Mouse (Mus musculus) urinary bladder, adult 2 months (tissue): ENCODE data around the gene Atp6v1e2. TPM values are rescaled to one million over a fixed set of nuclear protein-coding genes. Genes with fewer than 3 reads are reported as not detected.

Source experiments
- DNase-seq: peaks from one replicate; pipeline ENCODE4 v3.0.0; 2022; ENCODE audit warnings: low spot score
- polyA plus RNA-seq: library from polyadenylated mRNA; depleted of rRNA; stranded (reverse); fragments of >200 nt; gene quantifications from 2 replicates; pipeline ENCODE4 v1.2.3, GENCODE M21; 2012

The Atp6v1e2 gene
- polyA plus RNA-seq, 1 experiment = not detected

- no peak for DNase-seq
These were observed 30.6 kb downstream of the Atp6v1e2 start, which contains the start of gene Tmem247 for GRCm38 (mm10) chr17:86917048-86917447. Tmem247 (plus strand) TSS chr17:86917348.

GRCm38 (mm10) chr17:86915540-86915939 lies 32.2 kb downstream of the Atp6v1e2 start:
- DNase-seq = no peak

GRCm38 (mm10) chr17:86913003-86913607 lies 34.6 kb downstream of the Atp6v1e2 start:
- DNase-seq = no peak

- peak; percentile 11 for DNase-seq
These were observed 36.4 kb downstream of the Atp6v1e2 start for GRCm38 (mm10) chr17:86911261-86911660.

- peak; percentile 13 for DNase-seq
These were observed 37.8 kb downstream of the Atp6v1e2 start for GRCm38 (mm10) chr17:86909733-86910495.

- DNase-seq = peak; percentile 15
These were observed 39.4 kb downstream of the Atp6v1e2 start for GRCm38 (mm10) chr17:86908316-86908715.

- DNase-seq = no peak
These were observed 40.6 kb downstream of the Atp6v1e2 start for GRCm38 (mm10) chr17:86907092-86907491.

- no peak for DNase-seq
These were observed 41.1 kb downstream of the Atp6v1e2 start for GRCm38 (mm10) chr17:86906601-86907000.

GRCm38 (mm10) chr17:86906136-86906461 lies 41.6 kb downstream of the Atp6v1e2 start:
- DNase-seq = no peak

- DNase-seq = no peak
These were observed 42.2 kb downstream of the Atp6v1e2 start for GRCm38 (mm10) chr17:86905297-86906135.

- no peak for DNase-seq
These were observed 43.5 kb downstream of the Atp6v1e2 start for GRCm38 (mm10) chr17:86904206-86904605.

- DNase-seq = no peak
These were observed 44.1 kb downstream of the Atp6v1e2 start for GRCm38 (mm10) chr17:86903596-86903995.

GRCm38 (mm10) chr17:86902399-86903067 lies 45.2 kb downstream of the Atp6v1e2 start:
- DNase-seq = no peak

- DNase-seq = no peak
These were observed 47.1 kb downstream of the Atp6v1e2 start for GRCm38 (mm10) chr17:86900564-86900963.

GRCm38 (mm10) chr17:86899821-86900220 lies 47.9 kb downstream of the Atp6v1e2 start:
- DNase-seq = no peak

- no peak for DNase-seq
These were observed 50.1 kb downstream of the Atp6v1e2 start for GRCm38 (mm10) chr17:86897486-86898165.

- no peak for DNase-seq
These were observed 52.5 kb downstream of the Atp6v1e2 start for GRCm38 (mm10) chr17:86895191-86895590.
